Mouse (Mus musculus) brain, embryonic 14.5 days (tissue): ENCODE measurements around the gene Gm2663.

ENCODE experiments used
- CTCF ChIP-seq: fragments of 200-500 bp; IDR thresholded peaks from 2 replicates; pipeline ENCODE4 v1.5.1; 2012; ENCODE audit warnings: inconsistent platforms, mild to moderate bottlenecking, moderate library complexity, borderline replicate concordance; ENCODE audit not compliant: insufficient read depth, insufficient read length; ENCODE audit errors: extremely low read depth
- POLR2A ChIP-seq: fragments of 200-500 bp; IDR thresholded peaks from 2 replicates; pipeline ENCODE4 v1.6.1; 2012; ENCODE audit warnings: mild to moderate bottlenecking, inconsistent platforms, borderline replicate concordance; ENCODE audit not compliant: poor library complexity, insufficient read depth, insufficient read length, severe bottlenecking; ENCODE audit errors: extremely low read depth

GRCm38 (mm10) chr6:41032231-41032630, 33.0 kb upstream of the Gm2663 start:
- TF ChIP-seq CTCF: no peak
- TF ChIP-seq POLR2A: no peak
